Mouse (Mus musculus) testis, adult 2 months (tissue): ENCODE data around the gene Gnb1l. TPM values are rescaled to one million over a fixed set of nuclear protein-coding genes. Genes with fewer than 3 reads are reported as not detected.

Source experiments
- H3K27ac ChIP-seq: fragments of 200-500 bp; 2 replicates; pipeline ENCODE4 v1.5.1; 2012; ENCODE audit warnings: low read depth, low read length; ENCODE audit not compliant: control insufficient read depth, insufficient read depth
- H3K27me3 ChIP-seq: fragments of 200-500 bp; 2 replicates; pipeline ENCODE4 v1.6.1; 2012; ENCODE audit warnings: mild to moderate bottlenecking, low read length, moderate library complexity; ENCODE audit not compliant: control insufficient read depth, insufficient read depth
- H3K36me3 ChIP-seq: fragments of 200-500 bp; 2 replicates; pipeline ENCODE4 v1.6.1; 2012; ENCODE audit warnings: mild to moderate bottlenecking, low read length; ENCODE audit not compliant: control insufficient read depth, insufficient read depth
- H3K4me1 ChIP-seq: fragments of 200-500 bp; 2 replicates; pipeline ENCODE4 v1.6.1; 2012; ENCODE audit warnings: low read length; ENCODE audit not compliant: control insufficient read depth, insufficient read depth
- H3K4me3 ChIP-seq: fragments of 200-500 bp; 2 replicates; pipeline ENCODE4 v1.5.1; 2012; ENCODE audit warnings: low read depth, mild to moderate bottlenecking, low read length, moderate library complexity, mixed read lengths; ENCODE audit not compliant: control insufficient read depth
- CTCF ChIP-seq: fragments of 200-500 bp; IDR thresholded peaks from 2 replicates; pipeline ENCODE4 v1.5.1; 2012; ENCODE audit warnings: low read depth, mild to moderate bottlenecking, inconsistent platforms, low read length, moderate library complexity; ENCODE audit not compliant: control insufficient read depth, insufficient read depth, insufficient replicate concordance
- POLR2A ChIP-seq: fragments of 200-500 bp; IDR thresholded peaks from 2 replicates; pipeline ENCODE4 v1.6.1; 2012; ENCODE audit warnings: low read depth, mild to moderate bottlenecking, inconsistent platforms, low read length, moderate library complexity; ENCODE audit not compliant: control insufficient read depth
- polyA plus RNA-seq: library from polyadenylated mRNA; depleted of rRNA; stranded (reverse); fragments of >200 nt; gene quantifications from 2 replicates; pipeline ENCODE4 v1.2.3, GENCODE M21; 2012

Gnb1l gene
- polyA plus RNA-seq, 1 experiment: 75.5 TPM

DNA sequence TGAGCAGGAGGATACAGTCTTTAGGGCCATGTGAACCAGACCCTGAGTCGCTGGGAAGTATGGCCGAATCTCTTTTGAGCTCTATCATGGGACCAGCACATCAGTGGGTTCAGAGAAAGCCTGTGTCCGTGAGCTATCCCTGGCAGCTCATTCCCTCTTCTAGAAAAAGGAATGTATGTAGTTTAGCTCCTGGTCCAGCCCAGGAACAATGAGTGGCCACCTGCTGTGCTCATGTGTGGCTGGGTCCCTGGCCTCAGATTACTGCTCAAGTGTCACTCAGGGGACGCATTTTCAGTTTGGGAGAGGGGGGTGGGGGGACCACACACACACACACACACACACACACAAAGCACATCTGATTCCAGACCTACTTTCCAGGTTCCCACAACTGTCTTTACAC, 26.1 kb upstream of the Gnb1l start:
- Histone ChIP-seq H3K36me3 (no peaks in the 10 kb centered on the region), H3K4me3 (no peak overlapping the region), H3K27me3 (no peaks in the 10 kb centered on the region), H3K4me1 (no peaks in the 10 kb centered on the region), H3K27ac (no peak overlapping the region)
- TF ChIP-seq POLR2A (no peak), CTCF (no peak)

DNA sequence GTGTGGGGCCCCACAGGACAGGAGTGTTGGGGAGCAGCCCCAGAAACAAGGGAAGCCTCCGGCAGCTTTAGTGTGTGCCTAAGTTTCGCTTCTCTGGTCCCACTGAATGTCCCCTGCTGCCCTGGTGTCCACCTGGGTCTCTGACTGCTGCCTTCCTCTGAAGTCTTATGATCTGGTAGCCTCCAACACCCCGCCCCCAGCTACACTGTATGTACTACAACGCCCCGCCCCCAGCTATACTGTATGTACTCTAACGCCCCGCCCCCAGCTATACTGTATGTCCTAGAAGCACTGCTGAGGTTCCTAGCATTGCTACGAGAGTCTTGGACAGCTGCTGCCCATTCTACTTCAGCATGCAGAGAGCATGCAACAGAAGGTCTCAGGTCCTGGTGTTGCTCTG, 25.5 kb upstream of the Gnb1l start:
- H3K27ac ChIP-seq: no peak overlapping the region
- no peaks in the 10 kb centered on the region for H3K27me3 ChIP-seq
- H3K4me1 ChIP-seq: no peaks in the 10 kb centered on the region
- no peak overlapping the region for H3K4me3 ChIP-seq
- no peaks in the 10 kb centered on the region for H3K36me3 ChIP-seq
- no peak for TF ChIP-seq CTCF
- no peak for TF ChIP-seq POLR2A

DNA sequence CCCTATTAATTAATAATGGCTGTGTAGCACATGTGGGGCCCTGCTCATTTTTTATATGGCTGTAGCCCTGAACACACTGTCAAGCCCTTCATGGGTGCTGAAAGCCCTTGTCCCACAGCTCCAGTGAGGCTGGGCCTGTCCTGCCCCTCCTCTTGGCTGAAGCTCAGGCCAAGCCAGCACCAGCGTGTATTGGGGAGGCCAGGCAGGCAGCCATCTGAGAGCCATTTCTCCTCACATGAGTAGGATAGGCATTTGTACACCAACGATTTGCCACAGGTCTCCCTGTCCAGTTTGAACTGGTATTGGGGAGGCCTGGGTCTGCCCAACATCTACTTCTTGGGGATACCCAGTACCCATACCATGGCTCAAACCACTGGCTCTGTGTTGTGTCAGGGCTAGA, 24.5 kb upstream of the Gnb1l start:
- no peak for TF ChIP-seq CTCF
- TF ChIP-seq POLR2A: no peak
- H3K27me3 ChIP-seq: no peaks in the 10 kb centered on the region
- H3K4me3 ChIP-seq: no peak overlapping the region
- no peaks in the 10 kb centered on the region for H3K4me1 ChIP-seq
- no peaks in the 10 kb centered on the region for H3K36me3 ChIP-seq
- no peak overlapping the region for H3K27ac ChIP-seq

DNA sequence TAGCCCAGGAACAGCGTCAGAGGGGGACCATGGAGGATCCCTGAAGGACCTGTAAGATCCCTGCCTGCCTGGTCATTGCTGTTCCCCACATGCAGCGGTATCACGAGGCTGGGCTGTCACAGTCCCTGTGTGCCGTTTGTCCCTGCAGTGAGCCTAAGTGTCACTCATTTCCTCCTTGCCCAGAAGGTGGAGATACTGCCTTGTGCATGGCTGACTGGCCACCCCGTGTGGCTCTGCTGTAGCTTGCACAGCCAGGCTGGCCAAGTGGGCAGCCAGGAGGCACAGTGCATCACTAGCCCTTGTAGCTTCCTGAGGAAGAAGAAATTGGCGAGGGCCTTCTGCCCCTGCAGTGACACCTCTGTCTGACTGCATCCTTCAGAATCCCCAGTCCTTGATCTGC, 20.5 kb upstream of the Gnb1l start:
- Histone ChIP-seq H3K4me3 (no peak overlapping the region), H3K36me3 (no peaks in the 10 kb centered on the region), H3K27ac (no peak overlapping the region), H3K4me1 (no peaks in the 10 kb centered on the region), H3K27me3 (no peaks in the 10 kb centered on the region)
- TF ChIP-seq CTCF (peak; percentile 9; the same call in 1 of the 2 replicates), POLR2A (no peak)

DNA sequence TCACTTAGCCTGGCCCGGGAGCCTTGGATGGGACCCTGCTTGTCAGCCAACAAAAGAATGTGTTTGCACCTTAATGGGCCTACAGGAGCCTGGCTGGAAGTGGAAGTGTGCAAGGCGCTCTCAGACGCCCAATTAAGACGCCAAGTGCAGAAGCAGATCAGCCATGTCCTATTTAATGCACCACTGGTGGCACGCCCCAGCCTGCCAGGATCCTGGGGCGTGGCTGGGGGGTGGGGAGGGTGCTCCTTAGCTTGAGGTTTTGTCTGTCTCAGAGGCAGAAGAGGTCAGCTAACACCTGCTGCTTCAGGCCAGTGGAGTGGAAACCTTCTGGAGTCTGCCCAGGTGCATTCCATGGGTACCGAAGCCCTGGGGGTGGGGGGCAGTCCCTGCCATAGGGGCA, 18.8 kb upstream of the Gnb1l start:
- Histone ChIP-seq H3K36me3 (no peaks in the 10 kb centered on the region), H3K4me1 (no peaks in the 10 kb centered on the region), H3K27ac (no peak overlapping the region), H3K4me3 (no peak overlapping the region), H3K27me3 (no peaks in the 10 kb centered on the region)
- TF ChIP-seq POLR2A (no peak), CTCF (no peak)

DNA sequence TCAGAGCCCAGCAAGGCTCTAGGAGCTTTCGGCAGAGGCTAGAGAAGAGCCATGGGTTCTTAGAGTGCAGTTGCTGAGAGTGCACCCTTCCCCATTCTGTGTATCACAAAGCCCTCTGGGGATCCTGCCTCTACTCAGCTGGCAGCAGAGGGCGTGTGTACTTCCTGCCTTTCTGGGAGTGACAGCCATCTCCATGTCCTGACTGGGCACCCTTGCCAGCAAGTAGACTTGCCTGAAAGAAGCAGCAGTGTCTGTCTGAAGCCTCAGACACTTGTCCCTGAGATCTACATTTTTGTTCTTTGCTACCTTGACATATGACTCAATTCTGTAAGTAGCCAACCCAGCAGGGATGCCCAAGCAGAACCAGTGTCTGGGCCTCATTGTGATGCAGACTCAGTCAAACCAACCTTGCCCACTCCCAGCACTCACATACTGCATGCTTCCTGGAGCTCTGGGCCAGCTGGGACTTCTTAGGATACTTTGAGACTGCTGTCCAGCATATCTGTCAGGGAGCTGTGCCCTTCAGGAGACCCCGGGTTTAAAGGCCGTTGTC, 17.5 kb upstream of the Gnb1l start:
- Histone ChIP-seq H3K27ac (no peak overlapping the region), H3K27me3 (no peaks in the 10 kb centered on the region), H3K36me3 (no peaks in the 10 kb centered on the region), H3K4me3 (no peak overlapping the region), H3K4me1 (no peaks in the 10 kb centered on the region)
- no peak for TF ChIP-seq POLR2A
- TF ChIP-seq CTCF: no peak

DNA sequence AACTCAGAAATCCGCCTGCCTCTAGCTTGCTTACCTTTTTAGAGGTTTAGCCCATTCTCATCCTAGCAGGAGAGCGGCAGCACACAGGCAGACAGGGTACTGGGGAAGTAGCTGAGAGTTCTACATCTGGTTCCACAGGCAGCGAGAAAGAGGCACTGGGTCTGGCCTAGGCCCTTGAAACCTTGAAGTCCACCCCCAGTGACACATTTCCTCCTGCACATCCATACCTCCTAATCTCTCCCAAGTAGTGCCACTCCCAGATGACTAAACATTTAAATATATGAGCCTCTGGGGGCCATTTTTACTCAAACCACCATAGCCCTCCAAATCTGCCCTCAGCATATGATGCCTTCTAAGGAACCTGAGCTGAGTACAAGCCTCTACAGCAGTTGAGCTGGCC, 16.1 kb upstream of the Gnb1l start:
- Histone ChIP-seq H3K4me3 (no peak overlapping the region), H3K27me3 (no peaks in the 10 kb centered on the region), H3K27ac (no peak overlapping the region), H3K36me3 (no peaks in the 10 kb centered on the region), H3K4me1 (no peaks in the 10 kb centered on the region)
- no peak for TF ChIP-seq POLR2A
- TF ChIP-seq CTCF: no peak

DNA sequence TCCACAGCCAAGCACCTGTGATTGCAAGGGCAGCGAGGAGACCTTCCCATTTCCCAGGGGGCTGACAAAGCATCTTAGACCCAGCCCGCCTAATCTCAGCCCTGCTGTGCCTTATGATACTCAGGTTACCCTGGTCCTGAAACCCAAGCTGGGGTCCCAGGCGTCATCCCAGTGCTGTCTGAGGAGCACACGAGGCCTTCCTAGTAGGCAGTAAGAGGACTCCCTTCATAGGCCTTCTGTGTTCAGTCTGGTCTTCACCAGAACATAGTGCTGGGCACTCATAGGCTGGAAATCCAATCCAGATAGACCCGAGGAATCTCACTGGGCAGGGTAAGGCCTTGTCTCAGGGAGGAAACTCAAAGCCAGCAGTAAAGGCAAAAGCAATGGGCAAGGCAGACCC, 14.7 kb upstream of the Gnb1l start:
- H3K36me3 ChIP-seq: no peaks in the 10 kb centered on the region
- H3K4me1 ChIP-seq: no peaks in the 10 kb centered on the region
- no peak for TF ChIP-seq CTCF
- no peak for TF ChIP-seq POLR2A
- no peak overlapping the region for H3K4me3 ChIP-seq
- no peak overlapping the region for H3K27ac ChIP-seq
- H3K27me3 ChIP-seq: no peaks in the 10 kb centered on the region
